Mouse (Mus musculus): ENCODE measurements around the gene Acox2. TPM values are rescaled to one million over a fixed set of nuclear protein-coding genes. Genes with fewer than 3 reads are reported as not detected.

Acox2 gene
- polyA plus RNA-seq, 1 experiment: 0.11 TPM

DNA sequence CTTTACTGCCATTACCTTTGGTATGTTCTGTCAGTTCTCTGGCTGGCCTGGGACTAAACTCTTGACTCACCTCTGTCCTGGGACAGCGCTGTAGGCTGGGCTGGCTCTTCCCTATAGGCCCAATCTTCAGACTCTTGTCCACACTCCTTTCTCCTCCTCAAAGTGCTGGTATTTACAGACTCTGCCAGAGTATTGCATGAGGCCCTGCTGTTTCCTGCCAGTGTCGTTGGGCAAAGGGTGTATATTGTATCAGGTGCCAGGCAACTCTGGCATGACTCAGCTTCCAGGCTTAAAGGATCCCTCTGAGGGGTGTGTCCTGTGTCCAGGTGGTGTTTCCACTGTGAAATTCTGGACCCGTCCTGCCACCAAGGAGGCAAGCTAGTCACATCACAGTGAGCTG lies 401 bp downstream of the Acox2 start:
- H3K4me3 ChIP-seq (ENCODE audit: extremely low read depth, insufficient read depth, insufficient read length): no peak overlapping the region
- H3K27me3 ChIP-seq (ENCODE audit: control insufficient read depth, insufficient read depth, low read length): no peaks in the 10 kb centered on the region
- no peak for DNase-seq (ENCODE audit: low read depth in 1 of 2, low spot score in 2 of 2)
- WGBS: 53% methylated on average over 3 of the region's 3 CpGs
- no peaks in the 10 kb centered on the region for H3K4me1 ChIP-seq (ENCODE audit: control insufficient read depth, insufficient read depth, insufficient read length)
- no peak overlapping the region for H3K27ac ChIP-seq (ENCODE audit: insufficient read depth, low read length)
- H3K36me3 ChIP-seq (ENCODE audit: control insufficient read depth, insufficient read depth, low read length): no peaks in the 10 kb centered on the region
- TF ChIP-seq CTCF (IDR thresholded peaks at IDR 0.05; ENCODE audit: extremely low read depth, insufficient read depth, insufficient read length, insufficient replicate concordance) (no peak), POLR2A (IDR thresholded peaks at IDR 0.05; ENCODE audit: low read depth, low read length) (no peak)

DNA sequence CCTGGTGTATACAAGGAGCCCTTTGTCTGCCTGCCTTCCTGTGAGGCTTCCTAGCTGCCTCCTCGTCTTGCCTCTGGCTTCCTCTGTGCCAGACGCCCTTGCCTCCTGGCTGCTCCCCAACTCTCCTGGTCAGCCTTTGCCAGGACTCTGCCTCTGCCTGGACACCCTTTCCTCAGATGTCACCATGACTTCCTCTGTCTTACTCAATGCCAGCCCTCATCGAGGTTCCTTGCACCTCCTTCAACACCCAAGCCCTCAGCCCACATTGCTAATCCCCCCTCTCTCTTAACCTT lies 872 bp downstream of the Acox2 start:
- Histone ChIP-seq H3K36me3 (ENCODE audit: control insufficient read depth, insufficient read depth, low read length) (no peaks in the 10 kb centered on the region), H3K27me3 (ENCODE audit: control insufficient read depth, insufficient read depth, low read length) (no peaks in the 10 kb centered on the region), H3K4me3 (ENCODE audit: extremely low read depth, insufficient read depth, insufficient read length) (no peak overlapping the region), H3K27ac (ENCODE audit: insufficient read depth, low read length) (no peak overlapping the region), H3K4me1 (ENCODE audit: control insufficient read depth, insufficient read depth, insufficient read length) (no peaks in the 10 kb centered on the region)
- TF ChIP-seq CTCF (IDR thresholded peaks at IDR 0.05; ENCODE audit: extremely low read depth, insufficient read depth, insufficient read length, insufficient replicate concordance) (no peak), POLR2A (IDR thresholded peaks at IDR 0.05; ENCODE audit: low read depth, low read length) (no peak)
- DNase-seq (ENCODE audit: low read depth in 1 of 2, low spot score in 2 of 2): no peak
- 54% methylated on average over 3 of the region's 3 CpGs for WGBS

DNA sequence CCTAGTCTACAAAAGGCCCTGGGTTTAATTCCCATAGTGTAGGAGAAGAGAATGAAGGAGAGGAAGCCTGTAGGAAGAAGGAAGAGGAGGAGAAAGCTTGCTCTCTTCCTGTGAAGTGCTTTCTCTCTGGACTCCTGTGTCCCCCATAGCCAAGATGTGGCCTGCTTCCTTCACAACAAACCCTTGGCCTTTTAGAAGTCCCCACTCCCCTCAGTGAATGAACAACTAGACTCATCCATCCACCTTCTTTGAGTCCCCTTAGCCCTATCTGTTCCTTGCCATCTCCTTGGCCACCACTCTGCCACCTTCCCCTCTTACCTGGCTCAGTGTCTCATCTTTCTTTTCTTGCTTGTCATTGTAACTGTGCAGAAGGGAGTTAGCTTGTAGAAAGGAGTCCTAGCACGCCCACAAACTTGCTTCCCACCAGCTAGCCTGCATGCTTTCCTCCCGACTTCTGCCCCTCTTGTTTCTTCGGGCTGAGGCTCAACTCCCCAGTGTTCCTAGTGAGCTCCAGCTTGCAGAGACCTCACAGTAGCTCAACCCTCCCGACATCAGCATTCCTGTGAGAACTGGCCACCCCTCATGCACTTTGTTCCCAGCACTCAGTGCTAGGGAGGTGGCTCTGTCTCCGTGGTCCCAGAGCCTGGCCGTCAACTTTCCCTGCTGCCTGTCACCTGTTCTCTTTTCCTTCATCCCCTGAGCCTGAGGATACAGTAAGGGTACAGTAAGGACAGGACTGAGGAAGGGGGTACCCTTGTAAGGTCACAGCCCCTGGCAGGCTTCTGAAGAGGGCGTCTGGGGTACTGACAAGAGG lies 1.4 kb downstream of the Acox2 start:
- Histone ChIP-seq H3K36me3 (ENCODE audit: control insufficient read depth, insufficient read depth, low read length) (no peaks in the 10 kb centered on the region), H3K27me3 (ENCODE audit: control insufficient read depth, insufficient read depth, low read length) (no peaks in the 10 kb centered on the region), H3K4me1 (ENCODE audit: control insufficient read depth, insufficient read depth, insufficient read length) (no peaks in the 10 kb centered on the region), H3K4me3 (ENCODE audit: extremely low read depth, insufficient read depth, insufficient read length) (no peak overlapping the region), H3K27ac (ENCODE audit: insufficient read depth, low read length) (no peak overlapping the region)
- DNase-seq (ENCODE audit: low read depth in 1 of 2, low spot score in 2 of 2): no peak
- TF ChIP-seq POLR2A (IDR thresholded peaks at IDR 0.05; ENCODE audit: low read depth, low read length) (no peak), CTCF (IDR thresholded peaks at IDR 0.05; ENCODE audit: extremely low read depth, insufficient read depth, insufficient read length, insufficient replicate concordance) (no peak)
- WGBS: 76% methylated on average over 7 of the region's 7 CpGs

DNA sequence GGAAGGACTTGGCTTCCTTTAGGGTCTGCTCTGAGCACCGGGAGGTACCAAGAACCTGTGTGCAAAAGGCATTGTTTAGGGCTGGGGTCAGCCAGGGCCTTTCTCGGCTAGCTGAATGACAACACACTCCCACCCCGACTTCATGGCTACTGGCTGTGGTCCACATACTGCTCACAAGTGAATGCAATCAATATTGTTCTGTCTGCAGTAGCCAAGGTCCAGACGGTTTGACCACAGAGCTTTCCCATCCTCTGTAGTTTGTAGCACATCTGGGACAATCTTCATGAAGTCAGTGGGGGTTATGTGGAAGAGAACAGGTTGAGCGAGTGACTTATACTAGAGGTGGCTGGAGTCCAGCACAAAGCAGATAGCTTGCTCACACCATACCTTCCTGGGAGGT lies 2.3 kb downstream of the Acox2 start:
- Histone ChIP-seq H3K27ac (ENCODE audit: insufficient read depth, low read length) (no peak overlapping the region), H3K36me3 (ENCODE audit: control insufficient read depth, insufficient read depth, low read length) (no peaks in the 10 kb centered on the region), H3K4me3 (ENCODE audit: extremely low read depth, insufficient read depth, insufficient read length) (no peak overlapping the region), H3K27me3 (ENCODE audit: control insufficient read depth, insufficient read depth, low read length) (no peaks in the 10 kb centered on the region), H3K4me1 (ENCODE audit: control insufficient read depth, insufficient read depth, insufficient read length) (no peaks in the 10 kb centered on the region)
- 84% methylated on average over 5 of the region's 5 CpGs for WGBS
- TF ChIP-seq POLR2A (IDR thresholded peaks at IDR 0.05; ENCODE audit: low read depth, low read length) (no peak), CTCF (IDR thresholded peaks at IDR 0.05; ENCODE audit: extremely low read depth, insufficient read depth, insufficient read length, insufficient replicate concordance) (no peak)
- no peak for DNase-seq (ENCODE audit: low read depth in 1 of 2, low spot score in 2 of 2)

DNA sequence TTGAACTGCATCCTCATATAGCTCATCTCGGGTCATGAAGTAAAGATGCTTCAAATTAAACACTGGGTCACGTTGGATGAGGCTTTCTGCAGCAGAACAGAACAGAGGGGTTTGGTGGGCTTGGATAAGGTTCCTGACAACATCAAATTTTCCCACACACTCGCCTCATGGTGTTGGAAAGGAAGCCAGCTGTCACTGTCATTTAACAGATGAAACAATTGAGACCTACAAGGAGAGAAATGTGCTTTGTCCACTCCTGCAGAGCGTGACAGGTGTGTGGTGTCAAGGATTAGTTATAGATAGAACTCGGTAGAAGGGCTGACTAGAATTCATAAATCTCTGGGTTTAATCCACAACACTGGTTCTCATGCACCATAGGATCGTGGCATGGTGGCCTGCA lies 3.1 kb downstream of the Acox2 start:
- WGBS: 75% methylated on average over 6 of the region's 6 CpGs
- DNase-seq (ENCODE audit: low read depth in 1 of 2, low spot score in 2 of 2): no peak
- H3K27ac ChIP-seq (ENCODE audit: insufficient read depth, low read length): no peak overlapping the region
- no peaks in the 10 kb centered on the region for H3K27me3 ChIP-seq (ENCODE audit: control insufficient read depth, insufficient read depth, low read length)
- H3K4me1 ChIP-seq (ENCODE audit: control insufficient read depth, insufficient read depth, insufficient read length): no peaks in the 10 kb centered on the region
- H3K4me3 ChIP-seq (ENCODE audit: extremely low read depth, insufficient read depth, insufficient read length): no peak overlapping the region
- TF ChIP-seq CTCF (IDR thresholded peaks at IDR 0.05; ENCODE audit: extremely low read depth, insufficient read depth, insufficient read length, insufficient replicate concordance): no peak
- TF ChIP-seq POLR2A (IDR thresholded peaks at IDR 0.05; ENCODE audit: low read depth, low read length): no peak
- no peaks in the 10 kb centered on the region for H3K36me3 ChIP-seq (ENCODE audit: control insufficient read depth, insufficient read depth, low read length)

DNA sequence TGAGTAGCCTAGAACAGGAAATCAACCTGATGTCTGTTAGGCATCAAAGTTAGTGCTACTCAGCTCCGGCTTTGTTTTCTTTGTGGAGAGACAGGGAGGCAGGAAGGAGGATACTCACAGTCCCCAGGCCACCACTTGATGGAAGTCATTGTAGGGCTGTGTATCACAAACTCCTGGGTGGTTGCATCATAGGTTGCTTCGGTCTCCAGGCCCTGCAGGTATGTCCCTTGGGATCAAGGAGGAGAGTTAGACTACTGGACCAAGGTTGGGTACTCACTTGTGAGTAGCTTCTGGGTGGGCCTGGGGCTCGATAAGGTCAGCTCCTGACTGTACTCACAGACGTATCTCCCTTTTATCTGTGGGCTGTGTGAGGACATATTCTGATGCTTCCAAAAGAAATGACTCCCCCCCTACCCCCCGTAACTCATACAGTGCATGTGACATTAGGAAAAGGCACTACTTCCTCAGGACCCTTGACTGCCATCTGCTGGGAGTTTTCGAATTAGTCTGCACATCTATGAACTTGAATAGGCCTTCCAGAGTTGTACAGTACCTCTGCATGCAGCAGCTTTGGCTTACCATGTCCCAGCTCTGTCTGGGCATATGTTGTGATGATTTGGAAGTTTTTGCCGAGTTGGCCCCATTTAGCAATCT lies 4.0 kb downstream of the Acox2 start:
- H3K27me3 ChIP-seq (ENCODE audit: control insufficient read depth, insufficient read depth, low read length): no peaks in the 10 kb centered on the region
- H3K36me3 ChIP-seq (ENCODE audit: control insufficient read depth, insufficient read depth, low read length): no peaks in the 10 kb centered on the region
- 55% methylated on average over 7 of the region's 7 CpGs for WGBS
- no peak overlapping the region for H3K4me3 ChIP-seq (ENCODE audit: extremely low read depth, insufficient read depth, insufficient read length)
- no peaks in the 10 kb centered on the region for H3K4me1 ChIP-seq (ENCODE audit: control insufficient read depth, insufficient read depth, insufficient read length)
- no peak overlapping the region for H3K27ac ChIP-seq (ENCODE audit: insufficient read depth, low read length)
- DNase-seq (ENCODE audit: low read depth in 1 of 2, low spot score in 2 of 2): peak in 1 of 2 experiments; percentile 48
- TF ChIP-seq POLR2A (IDR thresholded peaks at IDR 0.05; ENCODE audit: low read depth, low read length) (no peak), CTCF (IDR thresholded peaks at IDR 0.05; ENCODE audit: extremely low read depth, insufficient read depth, insufficient read length, insufficient replicate concordance) (peak; percentile 19; the same call in 1 of the 2 replicates)

DNA sequence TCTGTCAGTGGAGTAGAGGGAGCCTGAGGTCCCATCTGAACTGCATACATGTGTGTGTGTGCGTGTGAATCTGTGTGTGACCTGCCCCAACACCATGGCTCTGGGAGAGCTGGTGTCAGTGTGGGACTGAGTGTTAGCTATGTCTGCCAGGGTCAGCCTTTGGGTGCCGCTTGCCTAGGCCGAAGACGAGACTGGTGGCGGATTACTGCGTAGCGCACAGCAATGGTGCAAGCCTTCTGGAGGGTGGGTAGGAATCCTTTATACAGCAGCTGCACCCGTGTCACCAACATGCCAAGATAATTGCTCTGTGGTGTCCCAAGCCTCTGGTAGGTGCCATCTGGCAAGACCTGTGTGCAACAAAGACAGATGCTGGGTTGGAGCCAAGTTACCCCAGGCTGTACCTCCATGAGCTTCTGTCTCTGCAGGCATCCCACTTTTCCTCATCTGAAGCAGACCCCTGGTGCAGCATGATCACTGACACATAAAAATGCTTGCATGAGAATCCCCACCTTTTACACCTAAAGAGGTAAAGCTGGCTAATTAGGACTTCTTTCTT lies 7.7 kb downstream of the Acox2 start:
- no peak overlapping the region for H3K27ac ChIP-seq (ENCODE audit: insufficient read depth, low read length)
- no peak for TF ChIP-seq POLR2A (IDR thresholded peaks at IDR 0.05; ENCODE audit: low read depth, low read length)
- no peak for TF ChIP-seq CTCF (IDR thresholded peaks at IDR 0.05; ENCODE audit: extremely low read depth, insufficient read depth, insufficient read length, insufficient replicate concordance)
- DNase-seq (ENCODE audit: low read depth in 1 of 2, low spot score in 2 of 2): no peak
- no peak overlapping the region for H3K4me3 ChIP-seq (ENCODE audit: extremely low read depth, insufficient read depth, insufficient read length)
- no peaks in the 10 kb centered on the region for H3K27me3 ChIP-seq (ENCODE audit: control insufficient read depth, insufficient read depth, low read length)
- H3K36me3 ChIP-seq (ENCODE audit: control insufficient read depth, insufficient read depth, low read length): no peaks in the 10 kb centered on the region
- WGBS: 98% methylated on average over 8 of the region's 8 CpGs
- H3K4me1 ChIP-seq (ENCODE audit: control insufficient read depth, insufficient read depth, insufficient read length): no peaks in the 10 kb centered on the region
